Mouse (Mus musculus) cerebellum, adult 2 months (tissue): ENCODE measurements at regions not wholly inside any gene's neighbourhood (a gene's known extent, or its start where the extent isn't known, plus 50 kb on each side); places are given as distances from the start of the nearest gene placed in this dataset.

Experiments used
- DNase-seq, 2 experiments: peaks; one replicate each; pipeline ENCODE4 v3.0.0; 2021
- H3K27ac ChIP-seq: fragments of 200-500 bp; 2 replicates; pipeline ENCODE4 v1.5.1; 2012; ENCODE audit warnings: low read length, control low read depth, inconsistent platforms; ENCODE audit not compliant: insufficient read depth
- H3K27me3 ChIP-seq: fragments of 200-500 bp; 2 replicates; pipeline ENCODE4 v1.6.1; 2012; ENCODE audit warnings: inconsistent platforms, mild to moderate bottlenecking, low read length, moderate library complexity; ENCODE audit not compliant: control insufficient read depth, insufficient read depth
- H3K4me1 ChIP-seq: fragments of 200-500 bp; 2 replicates; pipeline ENCODE4 v1.6.1; 2011; ENCODE audit warnings: low read length; ENCODE audit not compliant: control insufficient read depth, insufficient read depth
- H3K4me3 ChIP-seq: fragments of 200-500 bp; replicated peaks from 2 replicates; pipeline ENCODE3; 2011; ENCODE audit warnings: mild to moderate bottlenecking, low read depth, low read length, control low read depth; ENCODE audit not compliant: insufficient read depth
- CTCF ChIP-seq: fragments of 200-500 bp; IDR thresholded peaks from 2 replicates; pipeline ENCODE4 v1.5.1; 2011; ENCODE audit warnings: low read depth, mild to moderate bottlenecking, control low read depth, low read length, moderate library complexity, borderline replicate concordance; ENCODE audit not compliant: insufficient read depth
- POLR2A ChIP-seq: fragments of 200-500 bp; IDR thresholded peaks from 2 replicates; pipeline ENCODE4 v1.6.1; 2011; ENCODE audit warnings: low read length, control low read depth, borderline replicate concordance; ENCODE audit not compliant: insufficient read depth
- WGBS: fragments of 180-500 bp; shearing (Covaris S2); methylation state at CpG from one replicate; pipeline ENCODE4 v1.1.7; 2018; 5-methylcytosine and 5-hydroxymethylcytosine counted together

GRCm38 (mm10) chr10:44686055-44686454 lies 157.8 kb upstream of the Prdm1 start:
- no peak overlapping the region for H3K4me3 ChIP-seq
- TF ChIP-seq POLR2A (no peak), CTCF (no peak)
- no peaks in the 10 kb centered on the region for H3K27me3 ChIP-seq
- H3K4me1 ChIP-seq, result no peaks in the 10 kb centered on the region
- DNase-seq, result no peak
- no peak overlapping the region for H3K27ac ChIP-seq
- WGBS, result 69% methylated on average over 4 of the region's 4 CpGs

GRCm38 (mm10) chr10:44685215-44685614 lies 156.9 kb upstream of the Prdm1 start:
- Histone ChIP-seq H3K27ac (no peak overlapping the region), H3K4me1 (no peaks in the 10 kb centered on the region), H3K27me3 (no peaks in the 10 kb centered on the region), H3K4me3 (no peak overlapping the region)
- no peak for DNase-seq
- WGBS, result 57% methylated on average over 3 of the region's 3 CpGs
- no peak for TF ChIP-seq CTCF
- TF ChIP-seq POLR2A, result no peak

- WGBS, result 95% methylated on average over 3 of the region's 3 CpGs
- H3K4me1 ChIP-seq, result no peaks in the 10 kb centered on the region
- H3K4me3 ChIP-seq, result no peak overlapping the region
- H3K27me3 ChIP-seq, result no peaks in the 10 kb centered on the region
- TF ChIP-seq CTCF (no peak), POLR2A (no peak)
- no peak overlapping the region for H3K27ac ChIP-seq
- DNase-seq, result no peak
Measured at GRCm38 (mm10) chr10:44676506-44676905, 148.2 kb upstream of the Prdm1 start.

GRCm38 (mm10) chr10:44665509-44666144 lies 137.3 kb upstream of the Prdm1 start:
- no peak overlapping the region for H3K4me3 ChIP-seq

GRCm38 (mm10) chr10:44659499-44659898 lies 131.2 kb upstream of the Prdm1 start:
- H3K4me3 ChIP-seq, result no peak overlapping the region
- TF ChIP-seq POLR2A, result no peak
- no peak for TF ChIP-seq CTCF
- no peaks in the 10 kb centered on the region for H3K27me3 ChIP-seq
- WGBS, result 96% methylated on average over 3 of the region's 3 CpGs
- no peak overlapping the region for H3K27ac ChIP-seq
- H3K4me1 ChIP-seq, result no peaks in the 10 kb centered on the region
- no peak for DNase-seq

More at GRCm38 (mm10) chr10:44665509-44666144, 137.3 kb upstream of the Prdm1 start:
- Histone ChIP-seq H3K4me1 (no peaks in the 10 kb centered on the region), H3K27me3 (no peaks in the 10 kb centered on the region), H3K27ac (no peak overlapping the region)
- TF ChIP-seq CTCF (no peak), POLR2A (no peak)
- DNase-seq, result no peak
- WGBS, result 86% methylated on average over 4 of the region's 4 CpGs

GRCm38 (mm10) chr10:44653761-44654160 lies 125.5 kb upstream of the Prdm1 start:
- no peak overlapping the region for H3K4me3 ChIP-seq
- TF ChIP-seq CTCF (no peak), POLR2A (no peak)
- no peak overlapping the region for H3K27ac ChIP-seq
- DNase-seq, result peak in 1 of 2 experiments; percentile 4
- no peaks in the 10 kb centered on the region for H3K27me3 ChIP-seq
- H3K4me1 ChIP-seq, result no peaks in the 10 kb centered on the region
- WGBS, result 5% methylated on average over 5 of the region's 5 CpGs

- TF ChIP-seq POLR2A (no peak), CTCF (no peak)
- H3K27ac ChIP-seq, result no peak overlapping the region
- 46% methylated on average over 5 of the region's 5 CpGs for WGBS
Measured at GRCm38 (mm10) chr10:44647021-44647420, 118.7 kb upstream of the Prdm1 start.

GRCm38 (mm10) chr10:44646615-44647014 lies 118.3 kb upstream of the Prdm1 start:
- no peak for DNase-seq
- H3K4me1 ChIP-seq, result no peaks in the 10 kb centered on the region
- H3K4me3 ChIP-seq, result no peak overlapping the region
- no peaks in the 10 kb centered on the region for H3K27me3 ChIP-seq
- no peak for TF ChIP-seq POLR2A
- no peak for TF ChIP-seq CTCF
- 68% methylated on average over 5 of the region's 5 CpGs for WGBS
- no peak overlapping the region for H3K27ac ChIP-seq

More at GRCm38 (mm10) chr10:44647021-44647420, 118.7 kb upstream of the Prdm1 start:
- DNase-seq, result no peak
- no peak overlapping the region for H3K4me3 ChIP-seq
- no peaks in the 10 kb centered on the region for H3K27me3 ChIP-seq
- H3K4me1 ChIP-seq, result no peaks in the 10 kb centered on the region

- WGBS, result 82% methylated on average over 2 of the region's 2 CpGs
- no peaks in the 10 kb centered on the region for H3K4me1 ChIP-seq
- H3K27me3 ChIP-seq, result no peaks in the 10 kb centered on the region
- H3K4me3 ChIP-seq, result no peak overlapping the region
- no peak for DNase-seq
- H3K27ac ChIP-seq, result no peak overlapping the region
- TF ChIP-seq CTCF, result no peak
Measured at GRCm38 (mm10) chr10:44641616-44642015, 113.3 kb upstream of the Prdm1 start.
